Mouse (Mus musculus): Measurements from ENCODE around the gene Rsph1.

- TF ChIP-seq CTCF (IDR thresholded peaks at IDR 0.05; ENCODE audit: low read depth) = no peak
- no peak for TF ChIP-seq EP300 (IDR thresholded peaks at IDR 0.05; ENCODE audit: low read depth)
Measured at GRCm38 (mm10) chr17:31276207-31276921, 819 bp downstream of the Rsph1 start.
